Mouse (Mus musculus): ENCODE results near the gene Perm1.

Perm1 gene

GRCm38 (mm10) chr4:156215649-156216048 is at the start of gene Perm1:
Gene Perm1 (plus strand): TSS chr4:156215868.
- no peak for DNase-seq

GRCm38 (mm10) chr4:156166477-156166876 is 49.2 kb upstream of the Perm1 start:
- no peak for DNase-seq

- no peak for DNase-seq
Observed at GRCm38 (mm10) chr4:156168611-156169010, 47.1 kb upstream of the Perm1 start.

GRCm38 (mm10) chr4:156169129-156169528 is 46.5 kb upstream of the Perm1 start:
- DNase-seq: no peak

- no peak for DNase-seq
Observed at GRCm38 (mm10) chr4:156171828-156172227, 43.8 kb upstream of the Perm1 start.

- DNase-seq: no peak
Observed at GRCm38 (mm10) chr4:156177630-156178029, 38.0 kb upstream of the Perm1 start.

GRCm38 (mm10) chr4:156183747-156184146 is 31.9 kb upstream of the Perm1 start:
- DNase-seq: no peak

- no peak for DNase-seq
Observed at GRCm38 (mm10) chr4:156184291-156184954, 31.2 kb upstream of the Perm1 start.

GRCm38 (mm10) chr4:156185456-156185949 is 30.2 kb upstream of the Perm1 start:
- DNase-seq: peak; percentile 69

GRCm38 (mm10) chr4:156185950-156186850 is 29.5 kb upstream of the Perm1 start:
- peak; percentile 43 for DNase-seq

GRCm38 (mm10) chr4:156188162-156188810 is 27.4 kb upstream of the Perm1 start:
- DNase-seq: no peak

GRCm38 (mm10) chr4:156188811-156189323 is 26.8 kb upstream of the Perm1 start:
- DNase-seq: peak; percentile 62

- peak; percentile 73 for DNase-seq
Observed at GRCm38 (mm10) chr4:156192421-156193199, 23.1 kb upstream of the Perm1 start.

- DNase-seq: no peak
Observed at GRCm38 (mm10) chr4:156193200-156193590, 22.5 kb upstream of the Perm1 start.

- DNase-seq: no peak
Observed at GRCm38 (mm10) chr4:156193906-156194305, 21.8 kb upstream of the Perm1 start.

- no peak for DNase-seq
Observed at GRCm38 (mm10) chr4:156194346-156194745, 21.3 kb upstream of the Perm1 start.

GRCm38 (mm10) chr4:156195927-156196870 is 19.5 kb upstream of the Perm1 start:
- peak; percentile 65 for DNase-seq

- peak; percentile 84 for DNase-seq
Observed at GRCm38 (mm10) chr4:156197131-156197828, 18.4 kb upstream of the Perm1 start, which contains the start of gene Agrn. Gene Agrn (minus strand): TSS chr4:156197488.

GRCm38 (mm10) chr4:156197829-156198205 is 17.9 kb upstream of the Perm1 start:
- DNase-seq: peak; percentile 95

Measured in liver (tissue).